Mouse (Mus musculus) lung, embryonic 16.5 days (tissue): ENCODE measurements around the gene Aebp2. TPM values are rescaled to one million over a fixed set of nuclear protein-coding genes. Genes with fewer than 3 reads are reported as not detected.

Experiments
- ATAC-seq: fragments of 200-750 bp; cut with Nextera tagmentation; 2 replicates; pipeline ENCODE4 v1.8.0; 2017; ENCODE audit warnings: low read depth, mild to moderate bottlenecking, moderate library complexity
- H3K27ac ChIP-seq: fragments of 300-500 bp; sonication (generic); 2 replicates; pipeline ENCODE4 v1.5.1; 2014; ENCODE audit warnings: mild to moderate bottlenecking, control low read depth, low read length
- H3K27me3 ChIP-seq: fragments of 300-500 bp; sonication (generic); 2 replicates; pipeline ENCODE4 v1.6.1; 2014; ENCODE audit warnings: low read depth, low read length, mixed read lengths; ENCODE audit not compliant: control insufficient read depth, insufficient read depth
- H3K36me3 ChIP-seq: fragments of 300-500 bp; sonication (generic); 2 replicates; pipeline ENCODE4 v1.6.1; 2014; ENCODE audit warnings: low read length; ENCODE audit not compliant: control insufficient read depth, insufficient read depth
- H3K4me1 ChIP-seq: fragments of 300-500 bp; sonication (generic); replicated peaks from 2 replicates; pipeline ENCODE4 v1.6.1; 2014; ENCODE audit warnings: low read length, mixed read lengths; ENCODE audit not compliant: control insufficient read depth, insufficient read depth
- H3K4me2 ChIP-seq: fragments of 300-500 bp; sonication (generic); 2 replicates; pipeline ENCODE4 v1.6.1; 2014; ENCODE audit warnings: low read depth, low read length, control low read depth
- H3K4me3 ChIP-seq: fragments of 300-500 bp; sonication (generic); 2 replicates; pipeline ENCODE4 v1.5.1; 2014; ENCODE audit warnings: mild to moderate bottlenecking, low read length, control low read depth
- H3K9ac ChIP-seq: fragments of 300-500 bp; sonication (generic); 2 replicates; pipeline ENCODE4 v1.6.1; 2014; ENCODE audit warnings: low read length, control low read depth
- H3K9me3 ChIP-seq: fragments of 300-500 bp; sonication (generic); 2 replicates; pipeline ENCODE4 v1.6.1; 2016; ENCODE audit warnings: low read length; ENCODE audit not compliant: control insufficient read depth
- WGBS: fragments of 180-500 bp; shearing (Covaris S2); extraction: QIAGEN DNeasy Blood & Tissue Kit; methylation state at CpG from one replicate; pipeline ENCODE4 v1.1.7; 2014; 5-methylcytosine and 5-hydroxymethylcytosine counted together
- polyA plus RNA-seq: library from polyadenylated mRNA; unstranded; fragments of >200 nt; fragmentation: Nextera tagmentation; extraction: Ambion mirVana; gene quantifications from 2 replicates; pipeline ENCODE4 v1.2.1, GENCODE M21; 2015

Aebp2 gene
- polyA plus RNA-seq, 1 experiment from 2014 or later: 9.9 TPM

DNA sequence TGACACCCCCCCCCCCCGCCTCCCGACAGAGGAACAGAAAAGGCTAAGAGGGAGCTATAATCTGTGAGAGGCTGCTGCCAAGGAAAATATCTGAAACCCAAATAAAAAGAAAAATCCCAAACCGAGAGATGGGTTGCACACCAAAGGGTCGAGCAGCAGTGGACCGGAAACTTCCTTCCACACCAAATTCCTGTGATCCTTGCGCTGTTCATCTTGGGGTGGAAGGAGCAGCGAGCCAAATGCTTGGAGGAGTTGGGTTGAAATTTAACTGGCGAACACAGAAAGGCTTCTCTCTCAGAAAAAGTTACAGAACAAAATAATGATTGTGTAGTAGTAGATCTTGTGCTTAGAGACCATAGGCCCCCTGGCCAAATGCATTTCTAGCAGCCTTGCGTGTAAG lies 55.5 kb downstream of the Aebp2 start:
- no peak overlapping the region for H3K27ac ChIP-seq
- 0 out of 2 replicates have a peak overlapping the region, but pooled peaks have one; percentile 16 for H3K4me2 ChIP-seq
- no peaks in the 10 kb centered on the region for H3K9me3 ChIP-seq
- no peaks in the 10 kb centered on the region for H3K27me3 ChIP-seq
- H3K9ac ChIP-seq: no peak overlapping the region
- ATAC-seq: no peak
- H3K36me3 ChIP-seq: no peaks in the 10 kb centered on the region
- no peak overlapping the region for H3K4me3 ChIP-seq
- H3K4me1 ChIP-seq: peaks cover 12% of the 10 kb centered on the region
- 44% methylated on average over 9 of the region's 9 CpGs for WGBS

DNA sequence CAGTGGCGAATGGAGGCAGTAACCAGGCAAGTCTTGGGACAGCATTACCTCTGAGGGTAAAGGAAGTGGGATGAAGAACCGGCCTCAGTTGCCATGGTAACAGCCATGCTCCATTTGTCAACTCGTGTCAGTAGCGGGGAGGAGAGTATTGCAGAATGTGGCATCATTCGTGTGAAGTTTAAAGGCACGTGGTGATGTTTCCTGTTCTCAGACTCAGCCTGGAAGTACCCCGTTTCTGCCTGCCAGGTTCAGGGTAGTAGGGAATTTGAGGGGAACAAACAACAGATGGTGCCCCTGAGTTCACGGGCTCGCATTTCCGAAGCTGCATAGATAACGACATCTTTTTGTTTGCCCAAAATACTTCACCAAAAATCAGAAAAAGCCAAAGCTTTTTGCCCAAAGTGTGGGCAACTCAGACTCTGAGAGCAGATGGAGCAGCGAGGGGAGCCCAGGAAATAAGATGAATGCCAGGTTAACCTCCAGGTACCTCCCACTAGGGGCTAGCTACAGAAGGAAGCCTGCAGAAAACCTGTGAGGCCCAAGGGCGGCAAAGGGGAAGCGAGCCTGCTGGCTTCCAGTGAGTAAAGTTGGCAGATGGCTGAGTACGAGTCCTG lies 56.3 kb downstream of the Aebp2 start:
- no peak overlapping the region for H3K27ac ChIP-seq
- peak; percentile 66 for ATAC-seq
- H3K9ac ChIP-seq: no peak overlapping the region
- 12% methylated on average over 15 of the region's 15 CpGs for WGBS
- H3K4me3 ChIP-seq: no peak overlapping the region
- peaks cover 10% of the 10 kb centered on the region for H3K4me1 ChIP-seq
- H3K27me3 ChIP-seq: no peaks in the 10 kb centered on the region
- no peak overlapping the region for H3K4me2 ChIP-seq
- no peaks in the 10 kb centered on the region for H3K9me3 ChIP-seq
- H3K36me3 ChIP-seq: no peaks in the 10 kb centered on the region

DNA sequence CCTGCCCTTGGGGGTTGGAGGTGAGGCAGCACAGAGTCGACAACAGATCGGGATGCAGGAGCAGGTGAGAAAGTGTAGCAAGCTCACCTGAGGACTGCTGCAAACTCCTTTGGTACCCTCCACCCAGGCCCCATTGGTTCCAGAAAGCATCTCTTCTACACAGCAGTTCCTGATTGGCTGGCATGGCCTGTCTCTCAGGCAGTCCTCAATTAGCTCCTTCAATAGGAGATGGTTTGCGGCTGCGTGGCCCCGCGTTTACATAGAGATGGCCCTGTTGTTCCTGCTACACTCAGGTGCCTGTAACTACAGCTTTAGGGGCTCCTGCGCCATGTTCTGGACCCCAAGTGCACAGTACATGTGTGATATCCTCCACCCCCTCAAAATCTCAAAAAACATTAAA lies 58.2 kb downstream of the Aebp2 start:
- Histone ChIP-seq H3K36me3 (no peaks in the 10 kb centered on the region), H3K4me1 (peaks cover 7% of the 10 kb centered on the region), H3K4me3 (no peak overlapping the region), H3K4me2 (no peak overlapping the region), H3K9me3 (no peaks in the 10 kb centered on the region), H3K27ac (no peak overlapping the region), H3K9ac (no peak overlapping the region), H3K27me3 (no peaks in the 10 kb centered on the region)
- ATAC-seq: no peak
- WGBS: 69% methylated on average over 7 of the region's 7 CpGs

DNA sequence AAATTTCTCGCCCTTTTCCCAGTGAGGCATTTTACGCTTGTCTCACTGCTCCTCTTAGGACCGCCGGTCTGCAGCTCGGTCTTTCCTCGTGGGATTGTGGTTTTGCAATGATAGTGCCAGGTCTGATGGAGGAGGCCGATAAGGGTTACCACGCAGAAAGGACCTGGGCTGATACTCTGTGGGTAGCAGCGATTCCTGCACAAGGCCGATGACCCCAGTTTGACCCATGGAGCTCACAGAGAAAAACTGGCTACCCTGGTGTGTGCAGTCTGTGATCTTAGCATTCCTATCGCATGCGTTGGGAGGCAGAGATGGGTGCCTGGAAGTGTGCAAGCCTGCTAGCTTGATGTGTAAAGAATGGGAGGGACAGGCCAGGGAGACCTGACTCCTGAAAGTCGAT lies 60.4 kb downstream of the Aebp2 start:
- no peak overlapping the region for H3K4me3 ChIP-seq
- no peaks in the 10 kb centered on the region for H3K27me3 ChIP-seq
- peaks cover 7% of the 10 kb centered on the region for H3K4me1 ChIP-seq
- WGBS: 31% methylated on average over 13 of the region's 13 CpGs
- H3K4me2 ChIP-seq: no peak overlapping the region
- peak; percentile 49; the same call in 1 of the 2 replicates for ATAC-seq
- H3K36me3 ChIP-seq: no peaks in the 10 kb centered on the region
- H3K27ac ChIP-seq: no peak overlapping the region
- H3K9ac ChIP-seq: no peak overlapping the region
- H3K9me3 ChIP-seq: no peaks in the 10 kb centered on the region

DNA sequence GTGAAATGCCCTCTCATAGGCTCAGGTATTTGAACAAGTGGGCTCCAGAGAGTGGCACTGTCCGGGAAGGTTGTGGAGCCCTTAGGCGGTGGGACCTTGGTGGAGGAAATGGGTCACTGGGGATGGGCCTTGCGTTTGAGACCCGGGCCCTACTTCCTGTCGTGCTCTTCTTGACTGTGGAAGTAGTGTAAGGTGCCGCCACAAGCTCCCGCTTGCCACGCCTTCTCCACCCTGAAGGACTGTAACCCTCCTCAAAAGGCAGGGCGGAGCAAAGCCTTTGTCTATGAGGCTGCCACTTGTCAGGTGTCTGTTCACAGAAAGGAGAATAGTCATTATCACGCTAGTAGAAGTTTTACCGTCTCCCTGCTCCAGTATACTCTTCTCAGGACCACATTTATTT lies 61.9 kb downstream of the Aebp2 start:
- Histone ChIP-seq H3K9ac (no peak overlapping the region), H3K4me3 (no peak overlapping the region), H3K4me1 (no peaks in the 10 kb centered on the region; the same call in 1 of the 2 replicates), H3K27ac (no peak overlapping the region), H3K4me2 (no peak overlapping the region), H3K27me3 (no peaks in the 10 kb centered on the region), H3K9me3 (no peaks in the 10 kb centered on the region), H3K36me3 (no peaks in the 10 kb centered on the region)
- ATAC-seq: no peak
- WGBS: 84% methylated on average over 11 of the region's 11 CpGs

DNA sequence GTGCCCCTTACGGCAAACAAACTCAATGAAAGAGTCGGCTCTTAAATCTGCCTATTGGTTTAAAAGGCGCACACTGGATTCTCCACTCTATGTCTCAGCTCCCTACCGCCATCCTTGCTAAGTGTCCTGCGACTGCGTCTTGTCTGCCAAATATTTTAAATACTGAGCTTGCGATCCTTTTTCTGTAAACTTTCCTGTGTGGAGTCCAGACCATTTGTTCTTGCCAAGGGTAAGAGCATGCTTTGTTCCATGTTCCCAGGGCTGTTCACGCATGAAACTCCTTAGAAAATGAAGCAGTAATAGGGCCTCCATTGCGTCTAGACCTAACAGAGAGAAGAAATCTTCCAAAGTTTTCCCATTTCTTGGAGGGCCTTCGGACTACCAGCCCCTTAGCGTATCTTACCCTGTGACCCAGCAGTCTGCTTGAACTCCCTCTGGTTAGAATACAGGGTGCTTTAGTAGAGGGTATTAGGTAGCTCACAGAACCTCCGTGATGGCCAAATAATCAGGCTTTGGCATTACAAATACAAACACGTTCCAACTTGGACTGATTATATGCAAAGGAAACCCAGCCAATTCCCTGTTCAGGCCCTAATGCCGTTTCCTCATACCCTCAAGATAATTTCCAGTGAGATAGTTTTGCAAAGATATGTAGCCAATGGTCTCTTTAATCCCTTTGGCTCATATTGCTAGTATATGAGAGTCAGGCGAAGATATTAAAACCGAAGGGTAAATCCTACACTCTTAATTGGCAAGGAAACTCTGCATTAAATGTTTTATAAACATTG lies 67.3 kb downstream of the Aebp2 start:
- Histone ChIP-seq H3K27me3 (no peaks in the 10 kb centered on the region), H3K36me3 (no peaks in the 10 kb centered on the region), H3K4me2 (no peak overlapping the region), H3K4me3 (no peak overlapping the region), H3K27ac (peak overlapping the region; percentile 75), H3K4me1 (peaks cover 3% of the 10 kb centered on the region), H3K9me3 (no peaks in the 10 kb centered on the region), H3K9ac (no peak overlapping the region)
- 57% methylated on average over 16 of the region's 16 CpGs for WGBS
- peak; percentile 80 for ATAC-seq

DNA sequence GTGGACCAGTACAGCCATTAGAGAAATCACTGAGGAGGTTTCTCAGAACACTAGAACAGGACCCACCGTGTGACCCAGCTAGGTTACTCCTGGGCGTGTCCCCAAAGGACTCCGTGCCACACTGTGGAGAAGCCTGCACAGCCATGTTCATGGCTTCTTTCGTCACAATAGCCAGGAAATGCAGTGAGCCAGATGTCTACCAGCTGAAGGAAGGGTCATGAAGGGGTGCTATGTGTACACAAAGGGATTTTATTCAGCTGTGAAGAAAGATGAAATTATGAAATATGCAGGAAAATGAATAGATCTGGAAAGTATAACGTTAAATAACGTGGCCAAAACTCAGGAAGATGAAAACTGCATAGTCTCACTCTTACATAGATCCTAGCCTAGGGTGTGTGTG lies 69.7 kb downstream of the Aebp2 start:
- 61% methylated on average over 6 of the region's 6 CpGs for WGBS
- Histone ChIP-seq H3K4me2 (no peak overlapping the region), H3K27me3 (no peaks in the 10 kb centered on the region), H3K9ac (no peak overlapping the region), H3K36me3 (no peaks in the 10 kb centered on the region), H3K4me1 (peaks cover 3% of the 10 kb centered on the region), H3K9me3 (no peaks in the 10 kb centered on the region), H3K27ac (no peak overlapping the region), H3K4me3 (no peak overlapping the region)
- peak; percentile 53 for ATAC-seq

DNA sequence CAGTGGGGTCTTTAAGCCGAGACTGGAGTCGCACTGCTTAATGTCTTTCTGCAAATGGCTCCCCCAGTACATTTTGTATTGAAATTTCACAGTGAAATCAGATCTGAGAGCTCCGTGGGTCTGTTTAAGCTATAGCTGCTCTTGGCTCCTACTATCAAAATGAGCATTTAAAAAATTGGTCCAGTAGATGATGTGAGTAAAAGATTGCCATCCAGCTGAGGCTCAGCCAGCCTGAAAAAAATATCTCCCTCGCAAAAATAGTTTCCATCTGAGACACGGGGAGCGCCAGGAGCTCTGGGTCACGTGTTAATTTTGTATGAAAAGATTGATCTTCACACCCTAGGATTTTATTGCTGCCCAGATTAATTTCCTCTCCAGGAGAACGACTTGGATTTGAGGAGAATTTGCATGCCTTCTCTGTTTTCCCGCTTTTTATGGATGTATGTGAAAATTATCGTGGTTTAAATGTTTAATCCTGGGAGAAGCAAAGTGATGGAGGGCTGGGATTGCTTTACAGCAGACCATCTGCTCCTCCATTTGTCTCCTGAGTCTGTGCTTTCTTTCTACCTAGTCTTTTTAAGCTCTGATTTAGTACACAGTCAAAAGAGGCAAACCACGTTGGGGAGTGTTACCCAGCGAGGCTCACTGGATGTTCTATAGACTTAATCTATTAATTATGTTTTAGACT lies 73.9 kb downstream of the Aebp2 start:
- Histone ChIP-seq H3K9me3 (no peaks in the 10 kb centered on the region), H3K9ac (no peak overlapping the region), H3K4me1 (no peaks in the 10 kb centered on the region; the same call in 1 of the 2 replicates), H3K27me3 (no peaks in the 10 kb centered on the region), H3K27ac (no peak overlapping the region), H3K36me3 (no peaks in the 10 kb centered on the region), H3K4me2 (no peak overlapping the region), H3K4me3 (no peak overlapping the region)
- ATAC-seq: no peak
- WGBS: 65% methylated on average over 12 of the region's 12 CpGs

DNA sequence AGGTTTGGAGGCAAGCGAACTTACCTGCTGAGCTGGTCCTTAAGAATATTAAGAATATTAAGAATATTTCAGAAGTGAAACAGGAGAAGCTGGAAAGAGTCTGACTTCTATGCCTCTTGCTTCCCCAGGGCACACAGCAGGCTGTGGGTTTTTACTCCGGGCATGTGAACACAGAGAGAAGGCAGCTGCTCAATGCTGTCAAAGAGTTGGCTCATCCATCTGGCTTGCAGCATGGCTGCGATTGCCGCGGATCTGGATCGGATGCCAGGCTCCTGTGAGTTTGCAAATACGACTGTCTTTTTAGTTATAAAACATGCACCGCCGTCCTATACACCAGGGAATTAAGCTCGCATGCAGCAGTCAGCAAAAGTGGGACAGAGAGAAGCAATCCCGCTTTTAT lies 75.5 kb downstream of the Aebp2 start:
- ATAC-seq: 0 out of 2 replicates have a peak, but pooled peaks have one; percentile 38
- no peak overlapping the region for H3K4me2 ChIP-seq
- no peak overlapping the region for H3K27ac ChIP-seq
- H3K4me3 ChIP-seq: no peak overlapping the region
- H3K9ac ChIP-seq: no peak overlapping the region
- H3K36me3 ChIP-seq: no peaks in the 10 kb centered on the region
- H3K27me3 ChIP-seq: no peaks in the 10 kb centered on the region
- 75% methylated on average over 11 of the region's 11 CpGs for WGBS
- no peaks in the 10 kb centered on the region for H3K4me1 ChIP-seq
- H3K9me3 ChIP-seq: no peaks in the 10 kb centered on the region
